Mouse (Mus musculus) cerebellum, postnatal 25 days (tissue): ENCODE measurements around the gene Myoc.
"Not testable (repeated sequence)": the region's sequence is repeated elsewhere in the genome, so short reads cannot be mapped to it uniquely, and the experiment has no call there.

Experiments used
- DNase-seq, 2 experiments: peaks; one replicate each; pipeline ENCODE4 v3.0.0; 2021; ENCODE audit warnings: mixed read lengths in 2 of 2

The Myoc gene

DNA sequence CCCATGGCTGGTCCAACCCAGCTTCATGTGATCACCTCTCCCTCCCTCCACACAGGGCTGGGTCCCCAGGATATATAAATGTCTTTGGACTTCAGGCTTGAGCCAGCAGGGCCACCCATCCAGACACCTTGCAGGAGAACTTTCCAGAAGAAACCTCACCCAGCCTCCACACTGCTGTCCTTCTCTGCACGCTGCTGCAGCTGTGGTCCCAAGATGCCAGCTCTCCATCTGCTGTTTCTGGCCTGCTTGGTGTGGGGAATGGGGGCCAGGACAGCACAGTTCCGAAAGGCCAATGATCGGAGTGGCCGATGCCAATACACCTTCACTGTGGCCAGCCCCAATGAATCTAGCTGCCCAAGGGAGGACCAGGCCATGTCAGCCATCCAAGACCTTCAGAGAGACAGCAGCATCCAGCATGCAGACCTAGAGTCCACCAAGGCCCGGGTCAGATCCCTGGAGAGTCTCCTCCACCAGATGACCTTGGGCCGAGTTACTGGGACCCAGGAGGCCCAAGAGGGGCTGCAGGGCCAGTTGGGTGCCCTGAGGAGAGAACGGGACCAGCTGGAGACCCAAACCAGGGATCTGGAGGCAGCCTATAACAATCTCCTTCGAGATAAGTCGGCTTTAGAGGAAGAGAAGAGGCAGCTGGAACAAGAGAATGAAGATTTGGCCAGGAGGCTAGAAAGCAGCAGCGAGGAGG, at the start of gene Myoc:
Gene Myoc (plus strand): TSS at position 105 of the 700 bp plus-strand sequence.
- DNase-seq: no peak

DNA sequence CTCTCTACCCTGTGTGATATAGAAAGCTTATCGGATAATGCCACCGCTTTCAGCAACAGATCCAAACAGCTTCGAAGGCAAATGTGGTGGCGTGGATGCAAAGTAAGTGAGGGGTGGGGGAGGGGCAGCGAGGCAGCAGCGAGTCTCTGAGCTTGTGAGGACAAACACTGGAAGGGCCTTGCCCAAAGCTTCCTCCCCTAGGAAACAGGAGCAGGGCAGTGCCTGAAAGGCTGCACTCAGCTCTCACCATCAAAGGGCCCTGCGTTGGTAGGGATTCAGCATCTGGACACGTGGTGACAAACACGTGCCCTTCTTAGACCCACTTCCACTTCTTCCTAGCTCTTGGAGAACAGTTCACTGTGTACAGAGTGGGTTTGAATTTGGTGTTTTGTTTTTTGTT, 49.5 kb upstream of the Myoc start:
- no peak for DNase-seq

DNA sequence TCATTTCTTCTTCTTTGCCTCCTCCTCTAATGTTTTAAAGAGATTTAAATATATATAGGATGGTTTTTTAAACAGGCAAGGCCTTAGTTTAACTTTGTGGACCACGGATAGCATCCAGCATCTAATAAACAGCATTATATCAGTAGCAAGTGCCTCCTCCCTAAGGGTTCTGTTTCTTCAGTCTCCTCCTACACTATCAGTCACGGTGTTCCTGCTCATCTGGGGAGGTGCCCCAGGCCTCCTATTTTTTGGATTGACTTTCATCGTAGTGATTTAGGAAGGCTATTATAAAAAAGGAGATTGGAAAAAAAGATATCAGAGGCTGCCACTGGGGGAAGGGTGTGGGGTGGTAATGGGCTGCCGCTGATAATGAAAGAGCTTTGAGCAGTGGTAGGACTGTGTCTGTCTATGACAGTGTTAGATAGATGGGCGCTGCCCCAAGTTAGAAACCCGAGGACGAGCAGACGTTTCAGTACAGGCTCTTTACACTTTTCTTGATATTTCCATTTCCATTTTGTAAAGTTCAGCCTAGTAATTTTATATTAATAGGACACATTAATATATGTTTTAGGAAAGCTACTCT, 48.4 kb upstream of the Myoc start:
- DNase-seq: no peak

DNA sequence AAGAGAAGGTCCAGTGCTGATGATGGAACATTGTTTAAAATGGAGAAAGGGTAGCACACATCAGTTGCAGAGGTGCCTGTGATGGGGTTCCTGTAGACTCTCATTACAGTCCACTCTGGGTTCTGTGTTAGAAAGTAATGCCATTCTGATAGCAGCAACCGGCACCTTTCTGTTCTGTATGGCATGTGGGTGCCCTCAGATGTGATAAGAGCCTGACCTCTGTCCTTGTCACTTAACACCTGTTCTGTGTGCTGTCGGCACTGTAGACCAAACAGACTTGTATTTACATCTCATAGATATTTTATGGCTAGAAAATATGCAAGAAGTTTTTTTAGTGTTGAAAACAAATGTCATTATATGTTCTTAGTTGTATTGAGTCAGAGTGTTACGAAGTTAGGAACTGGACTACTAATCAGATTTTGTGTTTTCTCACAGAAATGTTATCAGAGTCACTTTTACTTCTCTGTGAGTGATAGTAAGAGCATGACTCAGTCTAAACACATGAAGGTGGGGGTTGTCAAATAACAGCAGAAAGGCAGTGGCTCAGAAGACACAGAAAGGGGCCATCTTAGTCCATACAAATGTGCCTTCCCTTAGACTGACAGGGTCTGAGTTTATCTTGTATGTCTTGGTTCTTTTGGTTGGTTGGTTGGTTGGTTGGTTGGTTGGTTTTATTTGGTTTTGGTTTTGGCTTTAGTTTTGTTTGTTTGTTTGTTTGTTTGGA, 41.4 kb upstream of the Myoc start:
- DNase-seq: no peak

DNA sequence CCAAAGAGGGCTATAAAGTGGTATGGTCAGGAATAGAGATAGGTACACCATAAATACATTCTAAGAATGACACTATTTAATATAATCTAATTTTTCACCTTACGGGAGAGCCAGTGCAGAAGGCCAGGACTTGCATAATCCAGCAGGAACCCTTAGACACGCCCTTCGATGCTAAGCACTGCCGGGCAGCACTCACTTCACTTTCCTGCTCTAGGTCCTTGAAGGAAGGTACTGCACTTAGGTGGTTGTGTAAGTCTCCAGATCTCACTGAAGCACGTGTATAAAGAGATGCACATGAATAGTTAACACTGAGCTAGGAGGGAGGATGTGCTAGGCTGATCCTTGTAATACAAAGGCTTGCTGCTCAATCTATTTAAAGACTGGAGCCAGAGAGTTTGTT, 39.3 kb upstream of the Myoc start:
- DNase-seq: no peak

DNA sequence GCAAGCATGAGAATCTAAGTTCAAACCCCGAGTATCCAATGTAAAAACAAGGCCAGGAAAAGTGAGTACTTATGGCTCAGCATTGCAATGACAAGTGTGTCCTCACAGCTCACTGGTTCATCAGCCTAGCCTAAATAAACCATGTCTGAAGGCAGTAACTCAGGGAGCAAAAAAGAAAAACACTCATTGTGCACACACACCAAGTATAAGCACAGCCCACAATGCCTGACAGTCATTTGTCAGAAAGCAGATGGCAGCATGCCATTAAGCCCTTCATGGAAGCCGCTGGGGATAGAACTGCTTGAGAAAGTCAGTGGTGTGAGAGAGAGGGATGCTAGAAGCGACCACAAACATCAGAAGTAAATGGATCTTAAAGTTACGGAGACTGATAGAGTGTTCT, 37.7 kb upstream of the Myoc start:
- DNase-seq: peak in 1 of 2 experiments; percentile 14

DNA sequence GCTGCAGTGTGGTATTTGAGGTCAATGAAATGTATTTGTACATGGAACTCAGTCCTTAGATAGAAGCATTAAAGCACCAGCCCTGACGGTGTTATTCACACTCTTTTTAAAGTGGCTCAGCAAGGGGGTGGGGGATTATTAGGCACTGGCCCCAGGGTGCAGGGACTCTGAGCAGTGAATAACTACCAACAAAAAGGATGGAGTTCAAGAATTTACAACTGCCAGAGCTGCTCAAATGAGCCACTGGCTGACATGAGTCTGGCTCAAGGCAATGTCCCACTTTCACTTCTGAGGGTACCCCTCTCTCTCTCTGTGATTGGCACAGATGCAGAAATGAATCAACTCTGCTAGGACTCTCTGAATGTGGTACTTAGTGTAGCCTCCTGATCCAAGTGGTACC, 30.8 kb upstream of the Myoc start:
- no peak for DNase-seq

DNA sequence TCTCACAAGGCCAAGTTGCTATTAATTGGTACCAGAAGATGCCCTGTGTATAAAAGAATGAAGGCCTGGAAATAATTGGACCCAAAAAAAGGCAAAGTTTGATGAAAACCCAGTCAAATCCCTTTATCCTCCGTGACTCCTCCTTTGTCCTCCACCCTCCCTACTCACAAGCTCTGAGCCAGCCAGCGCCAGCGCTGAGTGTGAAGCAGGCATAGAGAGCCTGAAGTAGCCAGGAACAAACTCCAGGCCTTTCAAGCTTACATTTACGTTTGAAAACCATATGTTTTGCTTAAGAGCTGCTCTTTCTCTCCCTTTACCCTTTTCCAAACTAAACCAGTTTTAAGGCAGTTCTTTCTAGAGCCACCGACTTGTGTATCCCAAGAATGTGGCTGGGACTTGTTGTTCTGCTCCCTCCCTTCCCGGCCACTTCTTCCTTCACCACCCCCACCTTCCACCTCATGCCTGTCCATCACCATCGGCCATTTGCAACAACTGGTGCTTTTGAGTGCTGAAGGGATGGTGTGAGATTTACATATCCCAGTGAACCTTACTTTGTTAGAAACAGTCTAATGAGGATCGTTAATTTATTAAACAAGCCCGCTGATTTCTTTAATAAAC, 29.2 kb upstream of the Myoc start:
- DNase-seq: no peak

DNA sequence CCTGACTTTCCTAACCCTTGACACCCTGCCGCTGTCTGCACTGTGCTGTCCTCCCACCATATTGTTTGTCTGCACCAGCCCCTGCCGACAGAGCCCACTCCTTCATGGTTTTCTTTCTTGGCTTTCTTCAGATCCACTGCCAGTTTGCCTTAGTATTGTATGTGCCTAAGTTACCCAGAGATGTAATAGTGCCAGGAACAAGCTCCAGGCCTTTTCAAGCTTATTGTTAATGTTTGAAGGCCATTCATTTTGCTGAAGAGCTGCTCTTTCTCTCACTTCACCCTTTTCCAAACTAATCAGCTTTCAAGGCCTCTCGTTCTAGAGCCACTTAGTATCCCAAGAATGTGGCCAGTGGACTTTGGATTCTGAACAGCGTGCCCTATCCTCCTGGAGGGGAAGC, 27.8 kb upstream of the Myoc start:
- no peak for DNase-seq

DNA sequence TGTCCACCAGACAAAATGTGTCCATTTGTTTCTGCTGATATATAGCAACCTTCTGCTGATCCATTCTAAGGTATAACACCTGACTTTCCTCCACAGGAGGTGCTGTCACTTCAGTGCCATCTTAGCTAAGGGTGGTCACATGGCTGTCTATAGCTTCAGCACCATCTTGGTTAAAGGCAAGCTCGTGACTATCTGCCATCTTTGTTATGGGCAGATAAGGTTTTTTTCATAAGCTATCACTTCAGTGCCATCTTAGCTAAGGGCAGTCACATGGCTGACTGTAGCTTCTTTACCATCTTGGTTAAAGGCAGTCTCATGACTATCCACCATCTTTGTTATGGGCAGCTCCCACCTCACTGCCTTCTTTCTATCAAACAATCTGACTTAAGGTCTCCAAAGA, 23.4 kb upstream of the Myoc start:
- no peak for DNase-seq

DNA sequence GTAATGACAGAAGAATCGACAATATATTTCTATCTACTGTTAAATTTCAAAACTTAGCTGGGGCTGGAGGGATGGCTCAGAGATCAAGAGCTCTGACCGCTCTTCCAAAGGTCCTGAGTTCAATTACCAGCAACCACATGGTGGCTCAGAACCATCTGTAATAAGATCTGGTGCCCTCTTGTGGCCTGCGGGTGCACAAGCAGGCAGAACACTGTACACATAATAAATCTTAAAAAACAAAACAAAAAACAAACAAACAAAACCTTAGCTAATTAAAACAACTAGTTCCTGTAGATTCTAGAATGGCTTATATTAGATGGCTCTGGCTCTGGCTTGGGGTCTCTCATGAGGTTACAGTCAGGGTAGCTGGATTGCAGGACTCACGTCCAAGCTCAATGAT, 18.5 kb upstream of the Myoc start:
- no peak for DNase-seq

DNA sequence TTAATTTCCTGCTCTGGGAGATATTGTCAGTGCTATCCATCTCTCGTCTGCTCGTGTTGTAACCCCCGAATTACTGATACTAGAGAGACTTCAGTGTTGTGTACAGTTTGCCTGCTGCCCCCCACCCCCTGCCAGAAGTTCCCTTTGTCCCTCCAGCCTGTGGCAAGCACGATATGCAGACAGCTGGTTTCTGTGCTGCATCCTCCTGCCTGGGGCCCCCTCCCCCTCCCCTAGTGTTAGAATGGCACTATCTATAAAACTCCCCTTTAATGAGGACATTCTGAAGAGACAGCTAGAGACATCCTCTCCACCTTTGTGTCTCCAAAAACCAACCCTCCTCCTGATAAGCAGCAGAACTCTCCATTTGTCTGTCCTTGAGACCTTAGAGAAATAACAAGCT, 15.1 kb upstream of the Myoc start:
- no peak for DNase-seq

DNA sequence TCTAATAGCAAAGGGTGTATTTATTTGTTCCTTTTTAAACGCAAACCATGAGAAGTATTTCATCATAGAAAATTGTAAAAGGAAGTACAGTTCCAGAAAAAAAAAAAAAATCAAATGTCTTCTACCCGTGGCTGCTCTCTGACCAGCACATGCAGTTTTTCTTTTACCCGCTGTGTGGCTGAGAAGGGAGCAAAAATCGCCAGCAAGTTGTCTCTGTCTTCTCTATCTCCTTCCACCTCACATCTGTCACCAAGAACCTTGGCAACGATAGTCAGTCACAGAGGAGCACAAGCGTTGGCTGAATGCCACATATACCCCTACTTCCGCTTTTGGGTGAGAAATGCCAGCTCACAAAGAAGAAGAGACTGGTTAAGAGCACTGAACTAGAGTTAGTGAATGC, 13.7 kb upstream of the Myoc start:
- DNase-seq: no peak

DNA sequence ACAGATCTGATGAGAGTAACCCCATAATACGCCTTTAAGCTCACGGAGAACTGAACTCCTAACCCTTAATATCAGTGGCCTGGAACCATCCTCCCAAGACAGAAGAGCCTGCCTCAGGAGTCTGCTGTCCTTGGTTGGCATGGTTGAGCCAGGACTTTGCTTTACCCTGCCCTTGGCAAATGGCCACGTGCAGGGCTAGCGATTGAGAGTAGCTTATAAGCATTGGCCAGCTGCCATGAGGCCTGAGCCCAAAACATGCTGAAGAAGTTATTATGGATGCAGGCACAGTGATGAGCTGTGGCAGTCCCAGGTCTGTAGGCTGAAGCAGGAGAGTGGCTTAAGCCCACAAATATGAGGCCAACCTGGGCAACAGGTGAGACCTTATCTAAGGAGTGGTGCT, 11.1 kb upstream of the Myoc start:
- not testable (repeated sequence) for DNase-seq

DNA sequence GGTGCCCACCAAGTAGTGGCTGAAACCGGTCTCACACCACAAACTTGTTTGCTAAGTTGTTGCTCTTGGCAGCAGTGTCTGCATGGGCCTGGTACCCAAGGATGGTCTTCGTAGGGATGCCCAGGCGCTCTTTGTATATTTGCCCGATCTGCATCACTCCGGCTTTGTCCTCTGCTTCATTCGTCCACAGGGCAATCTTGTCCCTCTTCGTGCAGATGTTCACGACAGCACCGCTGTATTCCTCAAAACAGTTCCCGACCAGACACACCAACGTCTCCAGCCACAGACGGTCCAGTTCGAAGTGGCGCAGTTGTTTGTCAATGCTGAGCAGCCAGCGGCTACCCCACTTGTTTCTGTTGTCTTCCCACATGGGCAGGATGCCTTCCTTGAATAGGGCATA, 10.6 kb upstream of the Myoc start:
- not testable (repeated sequence) for DNase-seq

DNA sequence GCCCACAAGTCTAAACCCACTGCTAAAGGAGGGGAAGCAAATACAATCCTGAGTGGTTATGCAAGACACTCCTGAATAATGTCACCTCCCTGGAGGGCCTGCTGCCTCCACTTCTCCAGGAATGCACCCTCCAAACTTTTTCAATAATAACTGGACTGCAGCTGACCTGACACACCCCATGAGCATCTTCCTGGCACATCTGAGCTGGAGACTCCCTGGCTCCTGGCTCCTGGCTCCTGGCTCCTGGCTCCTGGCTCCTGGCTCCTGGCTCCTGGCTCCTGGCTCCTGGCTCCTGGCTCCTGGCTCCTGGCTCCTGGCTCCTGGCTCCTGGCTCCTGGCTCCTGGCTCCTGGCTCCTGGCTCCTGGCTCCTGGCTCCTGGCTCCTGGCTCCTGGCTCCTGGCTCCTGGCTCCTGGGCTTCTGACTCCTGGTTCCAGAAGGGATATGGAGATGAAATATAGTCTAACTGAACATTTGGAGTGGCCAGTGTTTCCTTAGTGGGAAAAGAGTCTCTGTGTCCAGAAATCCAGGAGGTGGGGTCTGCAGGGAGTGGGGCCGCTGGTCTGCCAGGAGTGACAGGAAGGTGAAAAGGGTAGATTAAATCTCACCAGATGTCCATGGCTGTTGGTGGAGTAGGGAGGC, 3.5 kb upstream of the Myoc start:
- peak; percentile 61 to 68 for DNase-seq

DNA sequence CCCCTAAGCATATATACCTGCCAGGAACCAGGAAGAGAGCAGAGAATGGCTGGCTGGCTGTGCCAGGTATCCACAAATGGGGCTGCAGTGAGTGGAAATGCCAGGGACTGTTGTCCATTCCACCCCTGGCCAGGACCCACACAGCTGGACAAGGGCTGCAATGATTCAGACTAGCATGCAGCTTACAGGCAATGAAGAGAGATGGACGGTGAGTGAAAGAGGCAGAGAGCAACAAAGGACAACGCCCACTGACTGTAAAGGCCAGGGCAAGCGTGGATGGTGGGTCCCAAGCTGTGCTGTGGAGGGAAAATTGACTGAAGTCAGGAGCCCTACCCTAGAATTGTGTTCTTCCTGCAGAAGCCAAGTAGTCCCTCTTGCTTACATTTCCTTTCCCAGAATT, 2.4 kb upstream of the Myoc start:
- DNase-seq: no peak

DNA sequence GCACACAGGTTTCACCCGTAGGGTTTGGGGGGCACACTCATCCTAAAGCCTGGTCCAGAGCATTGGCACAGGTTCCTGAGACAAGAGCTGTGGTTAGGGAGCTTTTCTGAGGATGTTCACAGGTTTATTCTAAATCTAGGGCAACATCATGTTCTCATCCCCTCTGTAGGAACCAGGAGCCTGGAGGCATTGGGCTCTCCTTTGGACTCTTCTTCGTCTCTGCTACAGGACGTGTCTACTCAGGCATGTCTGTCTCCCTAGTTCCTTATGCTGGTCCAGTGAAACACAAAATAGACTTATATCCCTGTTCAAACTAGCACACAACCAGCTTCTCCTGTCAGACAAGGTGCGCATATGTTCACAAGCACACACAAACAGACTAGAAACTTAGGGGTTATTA, 420 bp upstream of the Myoc start:
- DNase-seq: no peak

DNA sequence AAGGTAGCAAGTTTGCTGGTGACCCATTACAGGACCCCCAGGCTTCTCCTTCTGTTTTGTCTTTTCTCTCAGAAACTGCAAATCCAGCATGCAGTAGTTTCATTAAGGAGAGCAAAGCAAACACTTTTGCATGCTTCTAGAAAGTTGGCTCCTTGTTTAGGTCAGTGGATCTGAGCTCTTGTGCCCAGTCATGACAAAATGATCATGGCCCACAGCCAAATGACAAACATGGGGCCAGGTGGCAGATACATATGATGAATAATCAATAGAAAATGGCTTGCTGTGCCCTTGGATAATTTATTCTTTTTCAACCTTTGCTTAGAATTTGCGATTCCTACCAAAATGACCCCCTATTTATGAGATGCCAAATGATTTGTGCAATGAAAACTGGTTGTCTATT, 906 bp downstream of the Myoc start:
- DNase-seq: no peak

DNA sequence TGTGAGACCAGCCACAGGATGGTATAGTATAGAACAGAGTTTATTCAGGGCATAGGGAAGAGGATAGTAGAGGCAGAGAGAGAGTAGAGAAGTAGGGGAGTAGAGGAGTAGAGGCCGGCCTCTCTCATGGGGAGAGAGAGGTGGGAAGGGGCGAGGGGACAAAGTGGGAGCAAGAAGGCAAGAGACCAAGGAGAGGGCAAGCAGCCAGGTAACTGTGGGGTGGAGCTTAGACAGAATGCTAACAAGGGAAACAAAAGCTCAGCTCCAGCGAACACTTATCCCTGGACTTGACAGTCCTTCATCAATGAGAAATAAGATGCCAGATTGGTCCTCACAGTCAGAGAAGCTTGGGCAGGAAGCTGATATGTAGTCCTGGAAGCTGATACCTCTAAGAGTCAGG, 3.6 kb downstream of the Myoc start:
- DNase-seq: peak in 1 of 2 experiments; percentile 34

DNA sequence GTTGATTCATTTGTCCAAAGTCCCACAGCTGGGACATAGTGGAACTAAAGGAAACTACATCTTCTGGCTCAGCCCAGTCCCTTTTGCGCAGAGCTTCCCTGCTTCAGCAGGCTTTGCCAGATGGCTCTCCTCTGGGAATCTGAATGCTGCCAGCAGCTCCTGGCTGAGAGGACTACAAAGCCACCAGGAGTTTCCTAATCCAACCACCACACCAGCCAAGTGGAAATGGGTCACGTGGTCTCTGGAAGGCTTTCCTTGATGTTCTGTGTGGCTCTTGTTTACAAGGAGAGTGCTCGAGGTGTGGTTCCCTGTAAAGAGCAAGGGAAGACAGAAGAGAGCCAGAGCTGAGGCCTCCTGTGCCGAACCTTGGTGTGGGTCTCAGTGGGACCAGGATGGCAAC, 4.8 kb downstream of the Myoc start:
- DNase-seq: peak; percentile 82 to 87

DNA sequence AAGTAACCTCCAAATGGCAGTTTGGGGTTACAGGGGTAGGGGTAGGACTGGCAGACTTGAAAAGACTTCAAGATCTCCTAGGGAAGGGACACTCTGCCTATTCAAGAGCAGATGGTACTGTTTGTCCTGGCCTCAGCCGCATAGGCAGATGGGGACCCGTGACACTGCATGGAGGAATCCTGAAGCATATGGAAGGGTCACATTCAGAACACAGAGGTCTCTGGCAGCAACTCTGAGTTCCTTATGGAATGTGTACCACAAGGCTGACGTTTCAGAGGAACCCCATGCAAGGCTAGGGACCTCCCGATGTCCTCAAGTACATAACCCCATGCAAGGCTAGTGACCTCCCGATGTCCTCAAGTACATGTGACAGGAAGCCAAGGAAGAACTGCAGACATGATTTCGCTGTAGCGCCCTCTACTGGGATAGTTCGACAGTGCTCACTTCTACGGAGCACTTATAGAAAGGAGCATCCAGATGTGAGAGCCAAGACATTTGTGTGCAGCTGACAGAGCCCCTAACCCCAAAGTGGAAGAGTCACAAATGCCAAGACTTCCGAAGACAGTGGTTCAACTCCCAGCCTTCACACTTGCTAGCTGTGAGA, 7.2 kb downstream of the Myoc start:
- DNase-seq: peak; percentile 59

DNA sequence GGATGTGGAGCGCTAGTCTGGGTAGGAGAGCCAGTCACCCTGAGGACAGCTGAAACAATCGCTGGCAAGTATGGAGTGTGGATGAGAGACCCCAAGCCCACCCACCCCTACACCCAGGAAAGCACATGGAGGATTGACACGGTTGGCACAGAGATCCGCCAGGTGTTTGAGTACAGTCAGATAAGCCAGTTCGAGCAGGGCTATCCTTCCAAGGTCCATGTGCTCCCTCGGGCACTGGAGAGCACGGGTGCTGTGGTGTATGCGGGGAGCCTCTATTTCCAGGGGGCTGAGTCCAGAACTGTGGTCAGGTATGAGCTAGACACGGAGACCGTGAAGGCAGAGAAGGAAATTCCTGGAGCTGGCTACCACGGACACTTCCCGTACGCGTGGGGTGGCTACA, 9.5 kb downstream of the Myoc start:
- DNase-seq: no peak
